Mouse (Mus musculus) layer of hippocampus, adult 2 months (tissue): Measurements from ENCODE around the gene Dnajc15. TPM values are rescaled to one million over a fixed set of nuclear protein-coding genes. Genes with fewer than 3 reads are reported as not detected.

Experiments used
- DNase-seq, 2 experiments: peaks; one replicate each; pipeline ENCODE4 v3.0.0; 2022; ENCODE audit warnings: low spot score in 2 of 2
- H3K27ac ChIP-seq: fragments of 200-600 bp; 2 replicates; pipeline ENCODE4 v1.8.1; 2022
- H3K4me3 ChIP-seq: fragments of 200-600 bp; 2 replicates; pipeline ENCODE4 v1.8.1; 2022; ENCODE audit warnings: mild to moderate bottlenecking
- CTCF ChIP-seq: fragments of 200-600 bp; conservative IDR thresholded peaks from 2 replicates; pipeline ENCODE4 v1.8.1; 2022; ENCODE audit warnings: antibody characterized with exemption, mild to moderate bottlenecking, moderate library complexity
- long read RNA-seq, 2 experiments: library from polyadenylated mRNA; stranded (forward); transcript quantifications; one replicate each; pipeline ENCODE4 v2.0.0; 2021; ENCODE audit warnings: borderline mapping rate in 2 of 2
- total RNA-seq, 2 experiments: library from RNA; stranded (reverse); gene quantifications; 2 replicates each; pipeline ENCODE4 v1.2.3; 2021

The Dnajc15 gene
- total RNA-seq: 10 to 100 TPM; 60.2 to 68.3 TPM
- long read RNA-seq, experiment 1, full-length matches to known transcripts: 26 of 33 reads
- long read RNA-seq, experiment 1, partial matches to known transcripts: 0 of 33 reads
- long read RNA-seq, experiment 1, other reads (novel, unspliced or antisense): 7 of 33 reads
- long read RNA-seq, experiment 2, full-length matches to known transcripts: 36 of 50 reads
- long read RNA-seq, experiment 2, partial matches to known transcripts: 2 of 50 reads
- long read RNA-seq, experiment 2, other reads (novel, unspliced or antisense): 12 of 50 reads

GRCm38 (mm10) chr14:77874304-77875241 is at the start of gene Dnajc15:
TSS of gene Dnajc15 (minus strand) at chr14:77875125.
- peak; percentile 51 for TF ChIP-seq CTCF
- Histone ChIP-seq H3K27ac (peak within 1 kb of the TSS; percentile 86), H3K4me3 (peak within 1 kb of the TSS; percentile 95)
- DNase-seq: peak; percentile 77 to 85

GRCm38 (mm10) chr14:77923076-77923865 is 48.3 kb upstream of the Dnajc15 start:
- Histone ChIP-seq H3K27ac (no peak overlapping the region), H3K4me3 (no peak overlapping the region)
- TF ChIP-seq CTCF: no peak
- DNase-seq: no peak

- H3K4me3 ChIP-seq: no peak overlapping the region
- TF ChIP-seq CTCF: no peak
- H3K27ac ChIP-seq: no peak overlapping the region
- no peak for DNase-seq
Observed at GRCm38 (mm10) chr14:77921641-77922040, 46.7 kb upstream of the Dnajc15 start.

- no peak for TF ChIP-seq CTCF
- Histone ChIP-seq H3K4me3 (no peak overlapping the region), H3K27ac (no peak overlapping the region)
- no peak for DNase-seq
Observed at GRCm38 (mm10) chr14:77915776-77916175, 40.9 kb upstream of the Dnajc15 start.

GRCm38 (mm10) chr14:77906586-77906985 is 31.7 kb upstream of the Dnajc15 start:
- DNase-seq: no peak
- Histone ChIP-seq H3K27ac (no peak overlapping the region), H3K4me3 (no peak overlapping the region)
- TF ChIP-seq CTCF: no peak

GRCm38 (mm10) chr14:77905466-77905865 is 30.5 kb upstream of the Dnajc15 start:
- Histone ChIP-seq H3K4me3 (peak overlapping the region; percentile 37), H3K27ac (peak overlapping the region; percentile 43; the same call in 1 of the 2 replicates)
- no peak for TF ChIP-seq CTCF
- no peak for DNase-seq

GRCm38 (mm10) chr14:77904171-77904762 is 29.3 kb upstream of the Dnajc15 start, which contains the start of gene Epsti1:
TSS of gene Epsti1 (plus strand) at chr14:77904239.
- no peak for TF ChIP-seq CTCF

GRCm38 (mm10) chr14:77902541-77902940 is 27.6 kb upstream of the Dnajc15 start:
- TF ChIP-seq CTCF: no peak
- H3K27ac ChIP-seq: no peak overlapping the region

More at GRCm38 (mm10) chr14:77904171-77904762, 29.3 kb upstream of the Dnajc15 start, which contains the start of gene Epsti1:
- Histone ChIP-seq H3K27ac (no peak within 1 kb of the TSS), H3K4me3 (no peak within 1 kb of the TSS)
- no peak for DNase-seq

GRCm38 (mm10) chr14:77895951-77896350 is 21.0 kb upstream of the Dnajc15 start:
- no peak for DNase-seq
- no peak overlapping the region for H3K27ac ChIP-seq
- TF ChIP-seq CTCF: no peak
- H3K4me3 ChIP-seq: no peak overlapping the region

More at GRCm38 (mm10) chr14:77902541-77902940, 27.6 kb upstream of the Dnajc15 start:
- DNase-seq: no peak
- H3K4me3 ChIP-seq: no peak overlapping the region

- DNase-seq: no peak
- Histone ChIP-seq H3K27ac (no peak overlapping the region), H3K4me3 (no peak overlapping the region)
- TF ChIP-seq CTCF: peak; percentile 28
Observed at GRCm38 (mm10) chr14:77889911-77890310, 15.0 kb upstream of the Dnajc15 start.

- no peak for DNase-seq
- Histone ChIP-seq H3K4me3 (no peak overlapping the region), H3K27ac (no peak overlapping the region)
- no peak for TF ChIP-seq CTCF
Observed at GRCm38 (mm10) chr14:77886941-77887340, 12.0 kb upstream of the Dnajc15 start.

GRCm38 (mm10) chr14:77886376-77886775 is 11.5 kb upstream of the Dnajc15 start:
- DNase-seq: no peak
- H3K27ac ChIP-seq: no peak overlapping the region
- TF ChIP-seq CTCF: no peak
- no peak overlapping the region for H3K4me3 ChIP-seq
